Mouse (Mus musculus) liver, adult 2 months (tissue): ENCODE data around the gene Apmap. TPM values are rescaled to one million over a fixed set of nuclear protein-coding genes. Genes with fewer than 3 reads are reported as not detected.

Experiments
- DNase-seq: peaks from one replicate; pipeline ENCODE4 v3.0.0-alpha.2; 2011; ENCODE audit warnings: low read depth, low spot score; ENCODE audit errors: extremely low read depth
- H3K27ac ChIP-seq: fragments of 200-500 bp; replicated peaks from 2 replicates; pipeline ENCODE4 v1.5.1; 2012; ENCODE audit warnings: low read depth, mild to moderate bottlenecking, control low read depth, inconsistent platforms, low read length; ENCODE audit not compliant: insufficient read depth
- H3K27me3 ChIP-seq: fragments of 200-500 bp; 2 replicates; pipeline ENCODE4 v1.6.1; 2012; ENCODE audit warnings: mild to moderate bottlenecking, moderate library complexity, low read length, inconsistent platforms; ENCODE audit not compliant: control insufficient read depth, insufficient read depth
- H3K36me3 ChIP-seq: fragments of 200-500 bp; 2 replicates; pipeline ENCODE4 v1.6.1; 2012; ENCODE audit warnings: low read length, inconsistent platforms; ENCODE audit not compliant: control insufficient read depth, insufficient read depth
- H3K4me1 ChIP-seq: fragments of 200-500 bp; 2 replicates; pipeline ENCODE4 v1.6.1; 2011; ENCODE audit warnings: low read length; ENCODE audit not compliant: control insufficient read depth, insufficient read depth
- H3K4me3 ChIP-seq: fragments of 200-500 bp; 2 replicates; pipeline ENCODE4 v1.5.1; 2011; ENCODE audit warnings: low read depth, mild to moderate bottlenecking, control low read depth, low read length, moderate library complexity; ENCODE audit not compliant: insufficient read depth
- H3K79me2 ChIP-seq: fragments of 200-500 bp; 2 replicates; pipeline ENCODE4 v1.6.1; 2012; ENCODE audit warnings: inconsistent platforms, mild to moderate bottlenecking, low read length, moderate library complexity; ENCODE audit not compliant: control insufficient read depth, insufficient read depth
- H3K9ac ChIP-seq: fragments of 200-500 bp; 2 replicates; pipeline ENCODE4 v1.6.1; 2012; ENCODE audit warnings: low read depth, mild to moderate bottlenecking, control low read depth, inconsistent platforms, low read length
- CTCF ChIP-seq: fragments of 200-500 bp; IDR thresholded peaks from 2 replicates; pipeline ENCODE4 v1.5.1; 2011; ENCODE audit warnings: low read depth, low read length, control low read depth
- POLR2A ChIP-seq: fragments of 200-500 bp; IDR thresholded peaks from 2 replicates; pipeline ENCODE4 v1.6.1; 2011; ENCODE audit warnings: low read length, control low read depth; ENCODE audit not compliant: insufficient read depth; ENCODE audit errors: extremely low read depth
- WGBS: fragments of 180-500 bp; shearing (Covaris S2); methylation state at CpG from one replicate; pipeline ENCODE4 v1.1.7; 2018; 5-methylcytosine and 5-hydroxymethylcytosine counted together
- polyA plus RNA-seq: library from polyadenylated mRNA; depleted of rRNA; stranded (reverse); fragments of >200 nt; gene quantifications from 2 replicates; pipeline ENCODE4 v1.2.3, GENCODE M21; 2012
- total RNA-seq: library from RNA; depleted of rRNA; stranded (reverse); fragments of >200 nt; gene quantifications from 2 replicates; pipeline ENCODE4 v1.2.3, GENCODE M21; 2014

The Apmap gene
- total and polyA plus RNA-seq, 2 experiments, result 23.5 to 42.9 TPM

DNA sequence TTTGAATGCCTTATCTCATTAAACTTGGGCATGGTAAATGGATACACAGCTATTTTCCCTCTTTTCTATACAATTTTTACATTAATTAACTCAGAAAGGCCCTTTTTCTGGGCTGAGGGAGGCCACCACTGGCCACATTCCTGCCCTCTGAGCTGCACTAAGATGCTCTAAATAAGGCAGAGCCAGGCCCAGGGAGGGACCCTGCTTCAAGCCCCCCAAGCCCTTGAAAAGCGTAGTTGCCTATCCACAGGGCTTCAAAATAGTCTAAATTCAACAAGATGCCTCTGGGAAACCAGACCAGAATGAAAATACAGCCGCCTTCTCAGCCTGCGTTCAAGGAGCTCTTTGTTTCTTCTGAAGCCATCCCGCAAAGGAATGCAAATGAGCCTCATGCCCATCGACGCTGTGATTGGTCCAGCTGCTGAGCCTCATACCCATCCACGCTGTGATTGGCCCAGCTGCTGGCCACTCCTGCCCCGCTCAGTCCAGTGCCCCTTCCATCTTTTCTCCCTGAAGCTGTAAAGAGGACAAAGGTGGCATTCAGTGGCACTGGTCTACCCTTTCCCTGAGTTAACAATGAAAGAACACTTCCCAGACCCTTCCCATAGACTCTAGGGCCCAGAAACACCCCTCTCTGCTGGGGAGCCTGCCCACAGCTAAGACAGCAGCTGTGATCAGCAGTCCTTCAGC lies 35.5 kb upstream of the Apmap start:
- Histone ChIP-seq H3K27me3 (no peaks in the 10 kb centered on the region), H3K27ac (no peak overlapping the region), H3K79me2 (no peaks in the 10 kb centered on the region), H3K4me3 (no peak overlapping the region), H3K4me1 (no peaks in the 10 kb centered on the region), H3K36me3 (no peaks in the 10 kb centered on the region), H3K9ac (no peak overlapping the region)
- no peak for DNase-seq
- WGBS, result 83% methylated on average over 8 of the region's 8 CpGs
- TF ChIP-seq CTCF (no peak), POLR2A (no peak)

DNA sequence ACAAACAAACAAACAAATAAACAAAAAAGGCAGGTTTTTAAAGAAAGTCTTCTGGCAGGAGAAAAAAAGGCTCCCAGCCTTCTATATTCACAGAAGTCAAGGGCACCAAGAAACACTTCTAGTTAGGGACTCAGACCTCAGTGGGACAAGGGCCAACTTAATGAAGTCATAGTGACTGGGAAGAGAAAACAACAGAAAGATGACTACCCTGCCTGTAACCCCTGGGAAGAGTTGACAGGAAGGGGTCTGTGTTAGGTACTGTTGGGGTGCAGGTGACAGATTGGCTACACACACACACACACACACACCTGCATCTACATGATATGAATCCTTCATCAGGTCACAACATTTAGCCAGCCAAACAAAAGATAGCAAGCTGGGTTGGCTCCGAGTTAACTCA lies 34.8 kb upstream of the Apmap start:
- no peak for TF ChIP-seq POLR2A
- no peak for TF ChIP-seq CTCF
- H3K4me3 ChIP-seq, result no peak overlapping the region
- WGBS, result 82% methylated on average over 1 of the region's 1 CpGs
- no peaks in the 10 kb centered on the region for H3K79me2 ChIP-seq
- no peak overlapping the region for H3K9ac ChIP-seq
- no peaks in the 10 kb centered on the region for H3K4me1 ChIP-seq
- DNase-seq, result no peak
- no peaks in the 10 kb centered on the region for H3K36me3 ChIP-seq
- no peaks in the 10 kb centered on the region for H3K27me3 ChIP-seq
- H3K27ac ChIP-seq, result no peak overlapping the region

DNA sequence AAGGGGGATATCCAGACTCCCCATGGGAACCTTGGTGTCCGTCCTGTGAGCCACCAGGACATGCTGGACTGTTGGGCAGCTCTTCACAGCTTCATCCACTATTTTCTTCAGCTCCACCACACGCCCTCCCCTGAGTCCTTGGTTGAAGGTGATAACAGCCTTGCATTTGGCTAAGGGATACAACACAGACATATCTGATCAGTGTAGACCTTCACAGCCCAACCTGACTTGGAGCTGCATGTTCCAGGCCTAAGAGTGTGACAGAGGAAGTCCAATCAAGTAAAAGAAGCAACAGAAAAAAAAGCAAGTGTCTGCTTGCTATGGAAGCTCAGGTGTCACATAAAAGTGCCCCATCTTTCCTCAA lies 30.0 kb upstream of the Apmap start:
- WGBS, result 74% methylated on average over 2 of the region's 2 CpGs
- H3K4me3 ChIP-seq, result no peak overlapping the region
- TF ChIP-seq CTCF (no peak), POLR2A (no peak)
- DNase-seq, result no peak
- H3K9ac ChIP-seq, result no peak overlapping the region
- no peaks in the 10 kb centered on the region for H3K79me2 ChIP-seq
- H3K27me3 ChIP-seq, result no peaks in the 10 kb centered on the region
- H3K27ac ChIP-seq, result no peak overlapping the region
- H3K4me1 ChIP-seq, result no peaks in the 10 kb centered on the region
- H3K36me3 ChIP-seq, result no peaks in the 10 kb centered on the region

DNA sequence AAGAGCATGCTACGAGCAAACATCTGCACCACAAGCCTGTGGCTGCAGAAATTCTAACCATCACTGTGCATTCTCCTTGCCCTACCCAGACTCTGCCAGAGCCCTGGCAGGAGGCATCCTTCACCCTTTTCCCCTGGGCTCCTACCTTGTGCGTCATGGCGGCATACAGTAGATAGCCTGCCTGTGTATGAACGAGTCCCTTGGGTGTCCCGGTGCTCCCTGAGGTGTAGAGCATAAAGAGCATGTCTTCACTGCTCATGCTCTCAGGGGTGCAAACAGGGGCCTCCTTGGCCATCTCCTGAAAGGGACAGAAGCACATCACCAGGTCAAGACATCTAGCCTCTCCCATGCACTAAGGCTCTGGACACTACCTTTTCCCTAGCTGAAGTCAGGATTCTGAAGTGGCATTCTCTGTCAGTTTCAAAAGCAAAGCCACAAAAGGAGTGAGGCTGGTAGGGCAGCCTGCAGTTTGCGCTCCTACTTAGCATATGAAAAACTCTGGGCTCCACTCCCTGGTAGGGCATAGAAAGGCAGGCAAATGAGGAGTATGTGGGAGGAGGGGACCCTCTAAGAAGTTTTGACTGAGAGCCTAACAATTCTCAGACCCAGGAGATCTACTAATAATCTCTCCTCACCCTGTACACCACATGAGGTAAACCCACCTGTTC lies 29.5 kb upstream of the Apmap start:
- Histone ChIP-seq H3K79me2 (no peaks in the 10 kb centered on the region), H3K9ac (no peak overlapping the region), H3K27ac (no peak overlapping the region), H3K36me3 (no peaks in the 10 kb centered on the region), H3K27me3 (no peaks in the 10 kb centered on the region), H3K4me3 (no peak overlapping the region), H3K4me1 (no peaks in the 10 kb centered on the region)
- no peak for TF ChIP-seq POLR2A
- TF ChIP-seq CTCF, result no peak
- 82% methylated on average over 6 of the region's 6 CpGs for WGBS
- DNase-seq, result no peak

DNA sequence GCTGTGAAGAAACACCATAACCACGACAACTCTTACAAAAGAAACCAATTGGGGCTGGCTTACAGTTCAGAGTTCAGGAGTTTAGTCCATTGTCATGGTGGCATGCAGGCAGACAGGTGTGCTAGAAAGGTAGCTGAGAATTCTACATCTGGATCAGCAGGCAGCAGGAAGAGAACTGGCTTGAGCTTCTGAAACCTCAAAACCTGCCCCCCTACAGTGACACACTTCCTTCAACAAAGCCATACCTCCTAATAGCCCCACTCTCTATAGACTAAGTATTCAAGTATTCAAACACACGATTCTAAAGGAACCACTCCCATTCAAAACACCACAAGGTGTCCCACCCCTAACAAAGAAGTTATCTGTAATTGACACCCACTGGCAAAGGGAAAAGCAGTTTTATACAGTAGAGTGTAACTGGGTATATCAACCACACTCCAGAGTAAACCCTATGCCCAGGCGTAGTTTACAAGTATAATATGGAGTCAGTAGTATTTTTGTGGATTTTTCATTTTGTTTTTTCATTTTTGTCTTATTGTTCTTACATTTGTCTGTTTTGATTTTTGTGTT lies 27.6 kb upstream of the Apmap start:
- WGBS, result 74% methylated on average over 3 of the region's 3 CpGs
- H3K4me1 ChIP-seq, result no peaks in the 10 kb centered on the region
- no peak for DNase-seq
- no peaks in the 10 kb centered on the region for H3K79me2 ChIP-seq
- H3K9ac ChIP-seq, result no peak overlapping the region
- no peak overlapping the region for H3K4me3 ChIP-seq
- TF ChIP-seq CTCF (no peak), POLR2A (no peak)
- H3K27me3 ChIP-seq, result no peaks in the 10 kb centered on the region
- H3K27ac ChIP-seq, result no peak overlapping the region
- no peaks in the 10 kb centered on the region for H3K36me3 ChIP-seq

DNA sequence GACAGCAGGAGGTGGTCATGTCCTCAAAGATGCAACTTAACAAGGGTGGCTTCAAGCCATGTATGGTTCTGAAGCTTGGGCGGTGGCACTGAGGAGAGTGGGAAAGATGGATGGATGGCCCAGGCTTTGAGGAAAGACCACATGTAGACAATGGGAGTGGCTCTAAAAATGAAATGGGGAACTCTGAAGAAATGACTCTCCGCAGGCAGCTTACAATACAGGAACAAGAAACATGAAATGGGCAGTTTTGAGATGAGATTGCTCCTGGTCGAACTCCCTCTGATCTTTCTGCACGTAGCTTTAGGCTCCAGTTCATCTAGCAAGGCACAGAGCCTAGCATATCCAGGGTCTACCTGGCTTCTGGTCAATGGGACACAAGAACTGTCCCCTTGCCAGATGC lies 20.9 kb upstream of the Apmap start:
- Histone ChIP-seq H3K4me1 (no peaks in the 10 kb centered on the region), H3K27ac (no peak overlapping the region), H3K36me3 (no peaks in the 10 kb centered on the region), H3K9ac (no peak overlapping the region), H3K27me3 (no peaks in the 10 kb centered on the region), H3K79me2 (no peaks in the 10 kb centered on the region), H3K4me3 (no peak overlapping the region)
- WGBS, result 86% methylated on average over 4 of the region's 4 CpGs
- TF ChIP-seq CTCF (no peak), POLR2A (no peak)
- no peak for DNase-seq
